Mouse (Mus musculus) midbrain, embryonic 14.5 days (tissue): ENCODE results near the gene Atp1a2. TPM values are rescaled to one million over a fixed set of nuclear protein-coding genes. Genes with fewer than 3 reads are reported as not detected.

Experiments
- ATAC-seq: fragments of 200-750 bp; cut with Nextera tagmentation; 2 replicates; pipeline ENCODE4 v1.8.0; 2017; ENCODE audit warnings: moderate number of reproducible peaks, moderate library complexity; ENCODE audit not compliant: low FRiP score, low TSS enrichment
- DNase-seq: peaks from one replicate; pipeline ENCODE4 v3.0.0-alpha.2; 2015
- H3K27ac ChIP-seq: fragments of 300-500 bp; sonication (generic); replicated peaks from 2 replicates; pipeline ENCODE4 v1.5.1; 2014; ENCODE audit warnings: mild to moderate bottlenecking, low read depth, low read length, moderate library complexity
- H3K27me3 ChIP-seq: fragments of 300-500 bp; sonication (generic); 2 replicates; pipeline ENCODE4 v1.6.1; 2014; ENCODE audit warnings: low read length, control low read depth, mixed read lengths; ENCODE audit not compliant: control insufficient read depth, insufficient read depth
- H3K36me3 ChIP-seq: fragments of 300-500 bp; sonication (generic); 2 replicates; pipeline ENCODE4 v1.6.1; 2014; ENCODE audit warnings: low read length, control low read depth; ENCODE audit not compliant: control insufficient read depth, insufficient read depth
- H3K4me1 ChIP-seq: fragments of 300-500 bp; sonication (generic); 2 replicates; pipeline ENCODE4 v1.6.1; 2014; ENCODE audit warnings: mild to moderate bottlenecking, antibody characterized with exemption, low read length, control low read depth; ENCODE audit not compliant: control insufficient read depth, insufficient read depth
- H3K4me2 ChIP-seq: fragments of 300-500 bp; sonication (generic); 2 replicates; pipeline ENCODE4 v1.6.1; 2014; ENCODE audit warnings: mild to moderate bottlenecking, low read length, moderate library complexity
- H3K4me3 ChIP-seq: fragments of 300-500 bp; sonication (generic); replicated peaks from 2 replicates; pipeline ENCODE4 v1.5.1; 2014; ENCODE audit warnings: low read depth, low read length
- H3K9ac ChIP-seq: fragments of 300-500 bp; sonication (generic); replicated peaks from 2 replicates; pipeline ENCODE4 v1.6.1; 2014; ENCODE audit warnings: mild to moderate bottlenecking, low read length, moderate library complexity
- H3K9me3 ChIP-seq: fragments of 300-500 bp; sonication (generic); 2 replicates; pipeline ENCODE4 v1.6.1; 2016; ENCODE audit warnings: low read length, control low read depth, mixed read lengths; ENCODE audit not compliant: control insufficient read depth
- WGBS: fragments of 180-500 bp; shearing (Covaris S2); extraction: QIAGEN DNeasy Blood & Tissue Kit; methylation state at CpG from one replicate; pipeline ENCODE4 v1.1.7; 2014; 5-methylcytosine and 5-hydroxymethylcytosine counted together
- polyA plus RNA-seq: library from polyadenylated mRNA; unstranded; fragments of >200 nt; fragmentation: Nextera tagmentation; extraction: Ambion mirVana; gene quantifications from 2 replicates; pipeline ENCODE4 v1.2.1, GENCODE M21; 2014

Atp1a2 gene
- 18.2 and 19.4 TPM in 2 replicates for polyA plus RNA-seq

DNA sequence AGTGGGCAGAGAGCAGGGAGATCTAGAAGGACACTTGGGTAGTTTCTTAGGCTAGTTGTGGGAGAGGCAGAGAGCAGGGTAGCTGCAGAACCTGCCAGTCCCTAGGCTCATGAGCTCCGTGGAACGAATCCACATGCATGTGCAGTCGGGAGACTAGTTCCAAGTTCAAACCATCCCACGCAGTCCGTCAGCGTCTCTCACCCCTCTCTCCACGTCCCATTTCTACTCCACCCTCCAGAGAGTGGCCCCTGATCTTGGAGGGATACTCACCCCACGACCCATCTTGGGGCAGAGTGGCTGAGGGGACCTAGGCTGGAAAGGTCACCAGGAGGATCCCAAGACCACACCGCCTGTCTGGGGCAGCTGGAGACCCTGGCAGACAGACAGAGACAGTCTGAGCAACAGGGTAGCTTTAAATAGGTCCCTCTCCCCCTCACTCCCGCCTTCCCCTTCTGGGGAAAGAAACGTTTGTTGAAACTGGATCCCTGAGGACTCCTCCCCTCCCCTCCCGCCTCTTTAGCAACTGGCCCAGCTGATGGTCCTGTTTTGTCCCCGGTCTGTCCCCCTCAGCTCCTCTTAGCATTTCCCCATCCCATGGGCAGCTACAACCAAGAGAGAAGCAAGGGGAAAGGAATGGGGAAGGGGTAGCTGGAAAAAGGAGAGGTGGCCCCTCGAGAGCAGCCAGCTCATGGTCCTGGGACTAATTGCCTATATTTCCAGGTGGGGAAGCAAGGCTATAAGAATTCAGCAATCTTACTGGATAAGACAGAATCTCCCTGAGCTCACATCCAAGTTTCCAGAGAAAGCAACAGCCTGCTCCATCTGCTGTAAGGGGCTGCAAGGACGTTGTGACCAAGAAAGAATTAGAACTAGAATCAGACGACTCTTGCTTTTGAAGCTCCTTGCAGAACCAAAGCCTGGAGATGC, at the start of gene Atp1a2:
Gene Atp1a2 (minus strand): TSS at position 454 of the 927 bp plus-strand sequence.
- no peaks in the 10 kb centered on the region for H3K27me3 ChIP-seq
- H3K4me3 ChIP-seq = peak within 1 kb of the TSS; percentile 12; the same call in 1 of the 2 replicates
- peaks cover 18% of the 10 kb centered on the region; the same call in 1 of the 2 replicates for H3K4me1 ChIP-seq
- H3K27ac ChIP-seq = peak within 1 kb of the TSS; percentile 61
- no peaks in the 10 kb centered on the region for H3K36me3 ChIP-seq
- ATAC-seq (no peak; the same call in 1 of the 2 replicates), DNase-seq (peak; percentile 51)
- H3K4me2 ChIP-seq = peak within 1 kb of the TSS; percentile 9
- 13% methylated on average over 16 of the region's 16 CpGs for WGBS
- H3K9me3 ChIP-seq = no peaks in the 10 kb centered on the region
- no peak within 1 kb of the TSS; the same call in 1 of the 2 replicates for H3K9ac ChIP-seq

DNA sequence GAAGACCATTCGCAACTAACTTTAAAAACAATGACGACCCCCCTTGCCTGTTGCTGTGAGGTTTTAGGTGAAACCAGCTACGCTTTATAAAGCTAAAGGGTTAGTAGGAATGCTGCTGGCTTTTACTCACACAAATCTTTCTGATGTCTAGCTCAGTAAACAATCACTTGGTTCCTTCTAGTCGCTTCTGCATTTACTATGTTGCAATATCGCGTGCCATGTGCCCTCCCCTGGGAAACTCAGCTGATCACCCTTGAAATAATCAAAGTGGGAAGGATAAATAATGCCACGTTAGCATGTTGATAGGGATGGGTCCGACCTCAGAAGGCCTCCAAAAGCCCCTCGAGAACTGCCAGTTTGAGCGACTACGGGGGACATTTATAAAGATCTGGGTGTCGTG, 49.5 kb upstream of the Atp1a2 start:
- ATAC-seq (no peak), DNase-seq (no peak)
- H3K9me3 ChIP-seq = no peaks in the 10 kb centered on the region
- no peak overlapping the region for H3K9ac ChIP-seq
- H3K4me2 ChIP-seq = no peak overlapping the region
- H3K4me1 ChIP-seq = peaks cover 24% of the 10 kb centered on the region
- H3K27me3 ChIP-seq = no peaks in the 10 kb centered on the region
- no peak overlapping the region for H3K4me3 ChIP-seq
- H3K36me3 ChIP-seq = no peaks in the 10 kb centered on the region
- WGBS = 93% methylated on average over 12 of the region's 12 CpGs
- H3K27ac ChIP-seq = no peak overlapping the region

DNA sequence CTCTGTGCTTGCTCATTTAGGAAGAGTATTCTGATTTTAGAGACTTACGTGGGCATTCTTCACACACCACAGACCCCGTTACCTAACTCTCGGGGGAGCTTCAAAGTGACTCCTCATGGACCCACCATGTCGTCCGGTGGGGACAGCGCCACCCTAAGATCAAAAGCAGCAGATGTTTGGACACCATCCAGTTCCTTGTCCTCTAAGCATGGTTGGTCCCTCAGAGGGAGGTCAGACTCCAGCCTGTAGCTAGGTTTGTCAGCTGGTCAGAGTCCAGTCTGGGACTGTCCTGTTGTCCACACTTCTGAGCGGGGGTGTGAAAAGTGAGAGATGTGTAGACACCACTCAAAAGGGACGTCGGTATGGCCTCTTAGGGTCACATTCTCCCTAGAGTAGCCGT, 48.8 kb upstream of the Atp1a2 start:
- WGBS = 88% methylated on average over 10 of the region's 10 CpGs
- ATAC-seq (no peak), DNase-seq (no peak)
- H3K27ac ChIP-seq = no peak overlapping the region
- H3K9me3 ChIP-seq = no peaks in the 10 kb centered on the region
- H3K9ac ChIP-seq = no peak overlapping the region
- H3K27me3 ChIP-seq = peaks cover 2% of the 10 kb centered on the region; the same call in 1 of the 2 replicates
- peaks cover 24% of the 10 kb centered on the region for H3K4me1 ChIP-seq
- no peak overlapping the region for H3K4me3 ChIP-seq
- H3K4me2 ChIP-seq = no peak overlapping the region
- H3K36me3 ChIP-seq = no peaks in the 10 kb centered on the region

DNA sequence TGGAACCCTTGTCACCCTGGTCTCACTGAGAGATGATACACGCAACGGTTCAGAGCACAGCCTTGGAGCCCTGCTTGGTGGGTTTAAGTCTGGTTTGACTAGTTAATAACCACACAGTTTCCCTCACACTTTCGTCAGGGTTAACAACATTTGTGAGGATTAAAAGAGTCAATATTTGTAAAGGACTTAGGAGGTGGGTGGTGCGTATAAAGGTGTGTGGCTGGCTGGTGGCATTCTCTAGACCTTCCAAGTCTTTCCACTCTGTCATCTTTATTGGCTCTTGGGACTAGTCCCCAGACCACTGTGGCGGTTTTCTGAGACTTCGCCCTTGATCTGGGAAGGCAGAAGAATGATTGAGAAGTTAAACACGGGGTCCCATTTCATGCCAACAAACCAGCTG, 47.0 kb upstream of the Atp1a2 start:
- WGBS = 87% methylated on average over 7 of the region's 7 CpGs
- no peak for DNase-seq
- Histone ChIP-seq H3K4me2 (no peak overlapping the region), H3K9ac (no peak overlapping the region), H3K4me3 (no peak overlapping the region), H3K4me1 (peaks cover 11% of the 10 kb centered on the region), H3K27ac (no peak overlapping the region), H3K36me3 (no peaks in the 10 kb centered on the region), H3K9me3 (no peaks in the 10 kb centered on the region), H3K27me3 (peaks cover 4% of the 10 kb centered on the region; the same call in 1 of the 2 replicates)
- no peak for ATAC-seq

DNA sequence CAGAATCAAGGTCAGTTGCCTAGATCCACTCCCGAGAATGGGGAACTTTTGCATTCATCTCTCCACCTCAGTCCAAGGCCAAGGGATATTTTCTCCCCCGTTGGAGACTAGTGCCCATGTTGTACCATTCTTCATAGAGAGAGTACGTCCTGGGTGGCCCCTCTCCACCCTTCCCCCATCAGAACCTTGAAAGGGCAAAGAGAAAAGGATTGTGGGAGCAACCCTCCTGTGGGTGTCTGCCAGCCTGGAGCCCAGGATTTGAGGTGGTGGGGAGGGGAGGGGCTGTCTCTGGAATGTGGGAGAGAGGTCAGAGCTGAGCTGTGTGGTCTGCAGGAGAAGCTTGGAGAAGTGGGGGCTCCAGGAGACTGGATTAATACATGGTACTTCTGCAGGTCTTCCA, 46.0 kb upstream of the Atp1a2 start:
- ATAC-seq = no peak
- no peak overlapping the region for H3K9ac ChIP-seq
- DNase-seq = no peak
- no peaks in the 10 kb centered on the region for H3K9me3 ChIP-seq
- no peak overlapping the region for H3K4me3 ChIP-seq
- no peak overlapping the region for H3K4me2 ChIP-seq
- no peak overlapping the region; the same call in 1 of the 2 replicates for H3K27ac ChIP-seq
- H3K4me1 ChIP-seq = peaks cover 2% of the 10 kb centered on the region; the same call in 1 of the 2 replicates
- WGBS = 47% methylated on average over 3 of the region's 3 CpGs
- peaks cover 4% of the 10 kb centered on the region; the same call in 1 of the 2 replicates for H3K27me3 ChIP-seq
- no peaks in the 10 kb centered on the region for H3K36me3 ChIP-seq

DNA sequence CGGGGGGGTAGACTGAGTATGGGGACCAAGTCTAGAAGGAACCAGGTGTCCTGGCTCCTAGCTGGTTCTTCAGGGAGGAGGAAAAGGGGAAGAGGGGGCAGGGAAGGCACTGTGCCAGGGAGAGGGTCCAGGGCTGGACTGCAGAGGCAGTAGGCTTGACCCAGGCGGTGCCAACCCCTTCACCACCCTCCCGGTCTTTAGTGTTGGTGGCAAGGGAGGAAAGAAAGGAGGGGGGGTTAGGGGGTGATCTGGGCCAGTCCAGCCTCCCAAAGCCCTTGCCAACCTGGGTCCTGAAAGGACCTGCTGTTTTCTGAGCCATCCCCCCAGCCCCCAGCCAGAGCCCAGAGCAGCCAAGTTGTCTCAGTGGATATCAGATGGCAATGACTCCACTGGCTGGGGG, 44.9 kb upstream of the Atp1a2 start:
- Histone ChIP-seq H3K9me3 (no peaks in the 10 kb centered on the region), H3K9ac (no peak overlapping the region)
- ATAC-seq = peak; percentile 46

DNA sequence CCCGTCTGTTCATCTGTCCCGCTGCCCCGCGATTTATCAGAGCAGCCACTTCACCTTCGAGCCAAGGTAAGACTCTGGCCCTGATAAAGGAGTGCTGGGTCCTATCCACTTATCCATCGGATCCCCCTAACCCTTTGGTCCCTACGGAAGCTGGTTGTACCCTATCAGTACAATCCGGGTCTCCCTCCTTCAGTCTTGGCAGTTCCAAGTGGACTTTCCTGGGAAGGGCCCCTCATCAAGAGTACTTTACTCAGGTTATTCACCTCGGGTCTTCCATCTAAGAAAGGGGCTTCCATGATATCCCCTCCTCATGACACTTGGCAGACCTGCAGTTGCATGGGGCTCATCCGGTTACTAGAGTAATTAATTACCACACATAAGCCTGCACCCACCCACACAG, 43.5 kb upstream of the Atp1a2 start:
- Histone ChIP-seq H3K9me3 (no peaks in the 10 kb centered on the region), H3K4me2 (peak overlapping the region; percentile 62), H3K4me3 (peak overlapping the region; percentile 37), H3K27ac (no peak overlapping the region), H3K9ac (no peak overlapping the region; the same call in 1 of the 2 replicates), H3K36me3 (no peaks in the 10 kb centered on the region), H3K27me3 (peaks cover 4% of the 10 kb centered on the region; the same call in 1 of the 2 replicates), H3K4me1 (no peaks in the 10 kb centered on the region)
- peak; percentile 29; the same call in 1 of the 2 replicates for ATAC-seq
- 19% methylated on average over 10 of the region's 10 CpGs for WGBS
- DNase-seq = no peak

More for the DNA sequence above, 44.9 kb upstream of the Atp1a2 start:
- Histone ChIP-seq H3K4me1 (no peaks in the 10 kb centered on the region), H3K27me3 (peaks cover 4% of the 10 kb centered on the region; the same call in 1 of the 2 replicates), H3K4me2 (peak overlapping the region; percentile 62; the same call in 1 of the 2 replicates), H3K36me3 (no peaks in the 10 kb centered on the region), H3K4me3 (no peak overlapping the region), H3K27ac (no peak overlapping the region)
- no peak for DNase-seq
- 81% methylated on average over 3 of the region's 3 CpGs for WGBS

DNA sequence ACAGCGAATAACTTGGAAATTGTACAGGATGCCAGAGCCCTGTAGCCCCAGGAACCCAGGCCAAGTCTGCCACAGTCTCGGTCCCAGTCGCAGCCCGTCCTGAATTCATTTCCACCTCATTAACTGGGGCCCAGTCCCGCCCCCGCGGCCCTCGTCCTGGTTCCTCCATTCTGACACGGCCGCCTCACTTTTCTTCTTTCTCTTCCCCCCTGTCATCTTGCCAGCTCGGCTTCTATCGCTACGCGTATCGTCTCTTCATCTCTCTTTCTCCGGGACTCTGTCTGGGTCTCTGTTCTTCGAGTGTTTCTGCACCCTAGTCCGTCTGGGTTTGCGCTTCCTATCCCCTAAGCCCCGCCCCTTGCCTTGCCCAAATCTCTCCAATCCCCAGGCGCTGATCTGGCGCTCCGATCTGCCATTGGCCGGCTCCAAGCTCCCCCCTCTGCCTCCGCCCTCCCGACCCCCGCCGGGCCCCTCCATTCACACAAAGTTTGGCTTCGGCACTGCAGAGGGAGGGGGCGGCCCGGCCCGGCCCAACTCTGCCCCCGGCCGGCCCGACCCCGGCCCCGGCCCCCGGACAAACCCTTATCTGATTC, 43.0 kb upstream of the Atp1a2 start, which contains the start of gene Kcnj10:
Gene Kcnj10 (plus strand): TSS at position 482 of the 593 bp plus-strand sequence.
- Histone ChIP-seq H3K27ac (no peak within 1 kb of the TSS), H3K9me3 (no peaks in the 10 kb centered on the region), H3K4me3 (peak within 1 kb of the TSS; percentile 37), H3K4me1 (no peaks in the 10 kb centered on the region), H3K36me3 (no peaks in the 10 kb centered on the region), H3K27me3 (peaks cover 4% of the 10 kb centered on the region; the same call in 1 of the 2 replicates), H3K4me2 (peak within 1 kb of the TSS; percentile 62), H3K9ac (no peak within 1 kb of the TSS; the same call in 1 of the 2 replicates)
- DNase-seq = peak; percentile 90
- 2% methylated on average over 38 of the region's 38 CpGs for WGBS
- peak; percentile 90 for ATAC-seq
